Mouse (Mus musculus) ES-Bruce4 (cell line): Measurements from ENCODE around the gene Lpcat1. TPM values are rescaled to one million over a fixed set of nuclear protein-coding genes. Genes with fewer than 3 reads are reported as not detected.

Source experiments
- H3K27ac ChIP-seq: 2 replicates; pipeline ENCODE4 v1.5.1; 2012; ENCODE audit warnings: low read length, inconsistent platforms; ENCODE audit not compliant: insufficient read depth
- H3K27me3 ChIP-seq: 2 replicates; pipeline ENCODE4 v1.6.1; 2012; ENCODE audit warnings: mild to moderate bottlenecking, low read length, inconsistent platforms; ENCODE audit not compliant: control insufficient read depth, poor library complexity, insufficient read depth, severe bottlenecking
- H3K36me3 ChIP-seq: 2 replicates; pipeline ENCODE4 v1.6.1; 2012; ENCODE audit warnings: inconsistent platforms, mild to moderate bottlenecking, low read length, moderate library complexity; ENCODE audit not compliant: control insufficient read depth, poor library complexity, insufficient read depth, severe bottlenecking
- H3K4me1 ChIP-seq: one replicate; pipeline ENCODE4 v1.8.1; 2011; ENCODE audit warnings: low read length; ENCODE audit not compliant: control insufficient read depth, insufficient read depth
- H3K4me3 ChIP-seq: 2 replicates; pipeline ENCODE4 v1.5.1; 2011; ENCODE audit warnings: low read depth, mild to moderate bottlenecking, low read length
- H3K9ac ChIP-seq: 2 replicates; pipeline ENCODE4 v1.6.1; 2012; ENCODE audit warnings: low read depth, mild to moderate bottlenecking, inconsistent platforms; ENCODE audit not compliant: poor library complexity, severe bottlenecking
- H3K9me3 ChIP-seq: replicated peaks from 2 replicates; pipeline ENCODE4 v1.6.1; 2012; ENCODE audit warnings: mild to moderate bottlenecking, low read length, inconsistent platforms; ENCODE audit not compliant: control insufficient read depth, poor library complexity, insufficient read depth, severe bottlenecking
- CTCF ChIP-seq: IDR thresholded peaks from one replicate; pipeline ENCODE4 v1.8.1; 2011; ENCODE audit warnings: low read depth, low read length
- EP300 ChIP-seq: IDR thresholded peaks from 2 replicates; pipeline ENCODE4 v1.6.1; 2011; ENCODE audit warnings: low read depth, low read length; ENCODE audit not compliant: insufficient read depth
- POLR2A ChIP-seq: IDR thresholded peaks from one replicate; pipeline ENCODE4 v1.8.1; 2011; ENCODE audit warnings: low read length; ENCODE audit not compliant: insufficient read depth
- polyA plus RNA-seq: library from polyadenylated mRNA; stranded (reverse); fragments of >200 nt; gene quantifications from 2 replicates; pipeline ENCODE4 v1.2.4, GENCODE M21; 2011; ENCODE audit warnings: low read depth; ENCODE audit not compliant: missing spikeins, insufficient read depth, insufficient read length

The Lpcat1 gene
- polyA plus RNA-seq, 1 experiment: 44.8 TPM

DNA sequence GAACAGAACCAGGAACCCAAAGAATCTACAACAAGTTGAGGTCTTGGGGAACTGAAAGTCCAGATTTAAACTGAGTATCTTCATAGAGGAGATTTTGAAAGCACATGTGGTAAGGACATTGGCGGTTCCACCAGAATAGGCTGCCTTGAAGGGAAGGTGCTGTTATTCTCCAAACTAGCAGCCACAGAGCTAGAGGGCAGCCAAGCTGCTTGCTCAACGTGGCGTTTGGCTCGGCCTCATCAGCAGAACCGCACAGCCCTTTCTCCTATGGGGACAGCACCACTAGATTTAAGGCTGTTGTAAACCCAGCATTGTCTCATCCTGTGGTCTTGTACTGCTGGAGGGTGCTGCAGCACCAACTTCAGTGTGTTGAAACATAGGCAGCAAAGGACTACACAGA is 8.3 kb upstream of the Lpcat1 start:
- peaks cover 21% of the 10 kb centered on the region for H3K9me3 ChIP-seq

DNA sequence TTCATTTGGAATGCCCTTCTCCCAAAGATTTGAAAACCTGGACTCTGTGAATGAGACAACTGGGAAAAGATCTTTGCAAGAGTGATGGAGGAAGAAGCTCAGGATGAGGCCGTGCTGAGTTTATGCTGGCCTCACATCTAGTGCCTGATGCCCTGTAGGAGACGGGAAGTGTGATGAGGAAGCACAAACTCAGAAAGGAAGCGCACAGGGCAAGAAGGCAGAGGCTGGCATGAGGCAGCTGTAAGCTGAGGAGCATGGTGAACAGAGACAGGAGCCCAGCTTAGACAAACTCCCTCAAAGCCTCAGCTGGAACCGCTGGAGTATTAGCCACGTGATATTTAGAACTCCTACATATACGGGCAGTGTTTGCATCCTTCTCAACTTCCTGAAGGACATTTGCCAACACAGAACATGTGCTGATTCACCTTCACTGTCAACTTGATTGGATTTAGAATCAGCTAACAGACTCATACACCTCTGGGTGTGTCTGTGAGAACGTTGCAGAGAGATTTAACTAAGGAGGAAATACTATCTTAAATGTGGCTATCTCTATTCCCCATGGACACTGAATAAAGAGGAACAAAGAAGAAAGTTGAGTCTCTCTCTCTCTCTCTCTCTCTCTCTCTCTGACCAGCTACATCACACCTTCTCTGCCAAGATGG is 7.7 kb upstream of the Lpcat1 start:
- Histone ChIP-seq H3K9ac (no peak overlapping the region), H3K27ac (no peak overlapping the region), H3K36me3 (no peaks in the 10 kb centered on the region), H3K9me3 (peaks cover 21% of the 10 kb centered on the region), H3K27me3 (no peaks in the 10 kb centered on the region), H3K4me1 (no peaks in the 10 kb centered on the region), H3K4me3 (no peak overlapping the region)
- TF ChIP-seq EP300 (no peak), CTCF (no peak), POLR2A (no peak)

More for the DNA sequence above, 8.3 kb upstream of the Lpcat1 start:
- Histone ChIP-seq H3K4me3 (no peak overlapping the region), H3K36me3 (no peaks in the 10 kb centered on the region), H3K27ac (no peak overlapping the region), H3K27me3 (no peaks in the 10 kb centered on the region), H3K4me1 (no peaks in the 10 kb centered on the region), H3K9ac (no peak overlapping the region)
- no peak for TF ChIP-seq EP300
- no peak for TF ChIP-seq POLR2A
- TF ChIP-seq CTCF: no peak

- Histone ChIP-seq H3K36me3 (no peaks in the 10 kb centered on the region), H3K27ac (no peak overlapping the region), H3K27me3 (no peaks in the 10 kb centered on the region), H3K4me1 (no peaks in the 10 kb centered on the region), H3K4me3 (no peak overlapping the region), H3K9me3 (peaks cover 9% of the 10 kb centered on the region; the same call in 1 of the 2 replicates), H3K9ac (no peak overlapping the region)
- TF ChIP-seq CTCF (no peak), EP300 (no peak), POLR2A (no peak)
Observed at GRCm38 (mm10) chr13:73461551-73461950, 5.4 kb upstream of the Lpcat1 start.

GRCm38 (mm10) chr13:73465156-73465555 is 1.8 kb upstream of the Lpcat1 start:
- no peaks in the 10 kb centered on the region; the same call in 1 of the 2 replicates for H3K36me3 ChIP-seq
- H3K9ac ChIP-seq: no peak overlapping the region
- H3K27me3 ChIP-seq: no peaks in the 10 kb centered on the region
- H3K27ac ChIP-seq: no peak overlapping the region
- peaks cover 4% of the 10 kb centered on the region for H3K4me1 ChIP-seq
- no peak overlapping the region for H3K4me3 ChIP-seq
- TF ChIP-seq POLR2A (no peak), CTCF (no peak), EP300 (no peak)
- no peaks in the 10 kb centered on the region for H3K9me3 ChIP-seq

DNA sequence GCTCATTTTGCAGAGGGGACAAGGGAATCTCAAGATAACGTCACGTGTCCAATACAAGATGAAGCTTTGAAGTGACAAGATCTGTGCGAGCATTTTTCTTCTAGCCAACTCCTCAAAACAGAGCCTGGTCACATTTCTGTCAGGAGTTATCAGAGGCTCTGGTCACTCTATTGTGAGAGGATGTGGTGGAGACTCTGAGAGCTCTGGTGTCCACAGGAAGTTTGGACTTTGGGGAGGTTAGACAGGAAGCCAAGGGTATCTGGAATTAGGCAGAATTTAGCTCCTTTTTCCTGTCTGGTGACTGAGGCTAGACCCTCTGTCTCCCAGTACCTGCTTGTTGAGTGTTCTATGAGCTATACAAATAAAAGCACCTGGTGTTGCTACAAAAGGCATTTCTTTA is 586 bp upstream of the Lpcat1 start:
- Histone ChIP-seq H3K9ac (no peak overlapping the region), H3K4me3 (no peak overlapping the region), H3K9me3 (no peaks in the 10 kb centered on the region), H3K36me3 (no peaks in the 10 kb centered on the region; the same call in 1 of the 2 replicates), H3K27me3 (no peaks in the 10 kb centered on the region), H3K4me1 (peaks cover 4% of the 10 kb centered on the region), H3K27ac (no peak overlapping the region)
- TF ChIP-seq POLR2A: no peak
- TF ChIP-seq CTCF: no peak
- TF ChIP-seq EP300: no peak

- Histone ChIP-seq H3K4me3 (peak overlapping the region; percentile 72), H3K36me3 (no peaks in the 10 kb centered on the region; the same call in 1 of the 2 replicates), H3K9ac (peak overlapping the region; percentile 75), H3K27ac (peak overlapping the region; percentile 32), H3K4me1 (peaks cover 4% of the 10 kb centered on the region), H3K27me3 (no peaks in the 10 kb centered on the region), H3K9me3 (no peaks in the 10 kb centered on the region)
- TF ChIP-seq POLR2A (no peak), CTCF (no peak), EP300 (no peak)
Observed at GRCm38 (mm10) chr13:73467421-73468237, 632 bp downstream of the Lpcat1 start.
